Mouse (Mus musculus) cerebellum, adult 2 months (tissue): ENCODE measurements around the gene Gm28305.

Source experiments
- CTCF ChIP-seq: fragments of 200-500 bp; IDR thresholded peaks from 2 replicates; pipeline ENCODE4 v1.5.1; 2011; ENCODE audit warnings: low read depth, mild to moderate bottlenecking, control low read depth, low read length, moderate library complexity, borderline replicate concordance; ENCODE audit not compliant: insufficient read depth
- POLR2A ChIP-seq: fragments of 200-500 bp; IDR thresholded peaks from 2 replicates; pipeline ENCODE4 v1.6.1; 2011; ENCODE audit warnings: low read length, control low read depth, borderline replicate concordance; ENCODE audit not compliant: insufficient read depth

- TF ChIP-seq CTCF: no peak
- TF ChIP-seq POLR2A: no peak
These were observed 720 bp upstream of the Gm28305 start for GRCm38 (mm10) chr9:104039742-104040141.
